Mouse (Mus musculus) heart, adult 2 months (tissue): ENCODE measurements at regions not wholly inside any gene's neighbourhood (a gene's known extent, or its start where the extent isn't known, plus 50 kb on each side); places are given as distances from the start of the nearest gene placed in this dataset.

Experiments used
- DNase-seq, 2 experiments: peaks; one replicate each; pipeline ENCODE4 v3.0.0; 2021
- H3K27ac ChIP-seq: fragments of 200-600 bp; 2 replicates; pipeline ENCODE4 v1.8.1; 2022
- H3K27me3 ChIP-seq: fragments of 200-500 bp; 2 replicates; pipeline ENCODE4 v1.6.1; 2012; ENCODE audit warnings: mild to moderate bottlenecking, low read length, inconsistent platforms, mixed read lengths; ENCODE audit not compliant: control insufficient read depth, insufficient read depth
- H3K36me3 ChIP-seq: fragments of 200-500 bp; 2 replicates; pipeline ENCODE4 v1.6.1; 2012; ENCODE audit warnings: low read length, inconsistent platforms; ENCODE audit not compliant: control insufficient read depth, insufficient read depth
- H3K4me1 ChIP-seq: fragments of 200-500 bp; 2 replicates; pipeline ENCODE4 v1.6.1; 2011; ENCODE audit warnings: low read length; ENCODE audit not compliant: control insufficient read depth, insufficient read depth
- H3K4me3 ChIP-seq: fragments of 200-600 bp; 2 replicates; pipeline ENCODE4 v1.8.1; 2022
- H3K79me2 ChIP-seq: fragments of 200-500 bp; replicated peaks from 2 replicates; pipeline ENCODE4 v1.6.1; 2012; ENCODE audit warnings: mild to moderate bottlenecking, inconsistent platforms, low read length, moderate library complexity, mixed read lengths; ENCODE audit not compliant: control insufficient read depth, insufficient read depth
- H3K9ac ChIP-seq: fragments of 200-500 bp; 2 replicates; pipeline ENCODE4 v1.6.1; 2012; ENCODE audit warnings: low read depth, mild to moderate bottlenecking, control low read depth, inconsistent platforms, low read length, mixed read lengths
- CTCF ChIP-seq: fragments of 200-600 bp; IDR thresholded peaks from 2 replicates; pipeline ENCODE4 v1.8.1; 2022; ENCODE audit warnings: antibody characterized with exemption, mild to moderate bottlenecking, moderate library complexity
- EP300 ChIP-seq: fragments of 200-500 bp; IDR thresholded peaks from 2 replicates; pipeline ENCODE4 v1.6.1; 2011; ENCODE audit warnings: low read depth, low read length, control low read depth; ENCODE audit not compliant: insufficient read depth
- POLR2A ChIP-seq: fragments of 200-500 bp; IDR thresholded peaks from 2 replicates; pipeline ENCODE4 v1.6.1; 2011; ENCODE audit warnings: mild to moderate bottlenecking, low read depth, low read length, control low read depth; ENCODE audit not compliant: insufficient read depth
- WGBS: fragments of 180-500 bp; shearing (Covaris S2); methylation state at CpG from one replicate; pipeline ENCODE4 v1.1.7; 2018; 5-methylcytosine and 5-hydroxymethylcytosine counted together
- intact Hi-C: fragments of 180-260 bp; cut with DNase I; formaldehyde crosslinking; loops from one replicate; pipeline ENCODE4 v1.15.1; 2025

DNA sequence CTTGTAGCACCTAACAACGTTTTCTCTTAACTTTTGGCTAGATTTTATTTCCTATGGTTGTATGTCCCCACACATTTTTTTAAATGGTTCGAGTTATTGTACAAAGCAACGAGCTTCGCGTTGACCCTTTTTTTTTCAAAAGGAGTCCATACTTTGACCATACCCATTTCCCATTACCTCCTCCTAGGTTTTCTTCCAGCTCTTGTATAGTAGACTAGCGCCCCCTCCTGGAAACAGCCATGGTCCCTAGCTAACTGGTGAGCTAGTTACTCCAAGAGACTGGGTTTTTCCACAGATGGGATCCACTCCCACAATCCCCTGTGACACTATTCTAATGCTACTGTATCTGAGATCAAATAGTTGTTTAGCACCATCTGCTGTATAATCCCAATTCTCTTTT lies 139.6 kb upstream of the Ahr start:
- WGBS: 55% methylated on average over 6 of the region's 6 CpGs
- Histone ChIP-seq H3K79me2 (no peaks in the 10 kb centered on the region), H3K4me3 (no peak overlapping the region), H3K27ac (no peak overlapping the region), H3K4me1 (no peaks in the 10 kb centered on the region), H3K36me3 (no peaks in the 10 kb centered on the region), H3K27me3 (no peaks in the 10 kb centered on the region), H3K9ac (no peak overlapping the region)
- intact Hi-C loops: loop anchor here (5.0 to 10.0 kb wide), 2 partner anchors 160 to 367 kb away; no protein-coding TSS in a partner anchor
- TF ChIP-seq CTCF: peak; percentile 60
- no peak for TF ChIP-seq EP300
- TF ChIP-seq POLR2A: no peak
- DNase-seq: peak; percentile 7 to 25

GRCm38 (mm10) chr12:35670980-35671379 lies 136.1 kb upstream of the Ahr start:
- no peak for TF ChIP-seq POLR2A
- no peak for TF ChIP-seq CTCF
- TF ChIP-seq EP300: no peak
- H3K27me3 ChIP-seq: no peaks in the 10 kb centered on the region
- no peaks in the 10 kb centered on the region for H3K36me3 ChIP-seq
- no peak overlapping the region for H3K4me3 ChIP-seq
- H3K4me1 ChIP-seq: no peaks in the 10 kb centered on the region
- intact Hi-C loops: loop anchor here (5.0 to 10.0 kb wide), 2 partner anchors 164 to 364 kb away; no protein-coding TSS in a partner anchor
- no peak overlapping the region for H3K9ac ChIP-seq
- DNase-seq: no peak
- H3K27ac ChIP-seq: no peak overlapping the region
- 86% methylated on average over 4 of the region's 4 CpGs for WGBS
- H3K79me2 ChIP-seq: no peaks in the 10 kb centered on the region

DNA sequence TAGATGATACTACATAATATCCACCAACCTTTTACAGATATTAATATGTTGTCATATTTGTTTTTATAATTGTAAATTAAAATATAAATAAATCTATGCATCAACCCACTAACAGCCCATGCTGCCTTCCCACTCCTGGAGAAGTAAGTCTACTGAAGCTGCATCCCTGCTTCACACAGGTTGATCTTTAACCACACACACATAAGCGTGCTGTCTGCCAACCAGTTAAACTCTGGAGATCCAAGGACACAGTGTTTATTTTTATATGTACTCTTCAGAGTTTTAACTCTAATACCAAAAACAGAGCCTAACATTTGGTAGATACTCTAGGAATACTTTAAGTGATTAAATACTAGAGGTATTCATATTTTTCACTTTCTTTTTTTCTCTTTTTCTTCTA lies 133.9 kb upstream of the Ahr start:
- Histone ChIP-seq H3K4me3 (no peak overlapping the region), H3K27ac (no peak overlapping the region), H3K79me2 (no peaks in the 10 kb centered on the region), H3K4me1 (no peaks in the 10 kb centered on the region), H3K36me3 (no peaks in the 10 kb centered on the region), H3K27me3 (no peaks in the 10 kb centered on the region), H3K9ac (no peak overlapping the region)
- intact Hi-C loops: no loop called here
- WGBS: 82% methylated on average over 1 of the region's 1 CpGs
- TF ChIP-seq CTCF (no peak), EP300 (no peak), POLR2A (no peak)
- DNase-seq: no peak

- WGBS: 68% methylated on average over 3 of the region's 3 CpGs
- H3K9ac ChIP-seq: no peak overlapping the region
Measured at GRCm38 (mm10) chr12:35667705-35668104, 132.9 kb upstream of the Ahr start.

DNA sequence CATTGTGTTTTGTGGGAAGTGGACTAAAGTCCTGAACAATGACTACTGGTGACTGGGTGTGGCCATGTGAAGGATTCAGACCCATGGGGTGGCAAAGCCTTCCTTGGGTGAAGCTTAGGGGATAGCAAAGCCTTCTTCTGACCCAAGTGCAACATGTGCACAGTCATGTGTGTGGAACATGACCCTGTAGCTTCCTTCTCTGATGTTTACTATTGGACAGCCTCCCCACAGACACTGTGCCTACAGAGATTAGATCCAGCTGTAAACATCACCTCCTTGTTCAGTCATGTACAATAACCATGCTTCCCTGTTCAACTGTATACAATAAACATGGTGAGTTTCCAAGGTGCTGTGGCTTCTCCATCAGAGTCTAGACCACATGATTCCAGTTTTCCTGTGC lies 132.4 kb upstream of the Ahr start:
- intact Hi-C loops: no loop called here
- TF ChIP-seq EP300: no peak
- no peak for TF ChIP-seq CTCF
- no peak for TF ChIP-seq POLR2A
- H3K4me3 ChIP-seq: no peak overlapping the region

More at GRCm38 (mm10) chr12:35667705-35668104, 132.9 kb upstream of the Ahr start:
- Histone ChIP-seq H3K27ac (no peak overlapping the region), H3K4me3 (no peak overlapping the region), H3K27me3 (no peaks in the 10 kb centered on the region), H3K4me1 (no peaks in the 10 kb centered on the region), H3K79me2 (no peaks in the 10 kb centered on the region), H3K36me3 (no peaks in the 10 kb centered on the region)
- intact Hi-C loops: no loop called here
- no peak for TF ChIP-seq POLR2A
- no peak for TF ChIP-seq CTCF
- TF ChIP-seq EP300: no peak
- no peak for DNase-seq

GRCm38 (mm10) chr12:35666062-35666461 lies 131.2 kb upstream of the Ahr start:
- intact Hi-C loops: no loop called here
- H3K9ac ChIP-seq: no peak overlapping the region
- H3K27ac ChIP-seq: no peak overlapping the region
- H3K4me3 ChIP-seq: no peak overlapping the region
- DNase-seq: no peak
- H3K36me3 ChIP-seq: no peaks in the 10 kb centered on the region
- WGBS: 45% methylated on average over 2 of the region's 2 CpGs
- no peaks in the 10 kb centered on the region for H3K27me3 ChIP-seq
- no peaks in the 10 kb centered on the region for H3K4me1 ChIP-seq
- no peaks in the 10 kb centered on the region for H3K79me2 ChIP-seq
- TF ChIP-seq CTCF (no peak), EP300 (no peak), POLR2A (no peak)

More for the DNA sequence above, 132.4 kb upstream of the Ahr start:
- no peak for DNase-seq
- no peaks in the 10 kb centered on the region for H3K4me1 ChIP-seq
- no peaks in the 10 kb centered on the region for H3K27me3 ChIP-seq
- no peaks in the 10 kb centered on the region for H3K79me2 ChIP-seq
- no peaks in the 10 kb centered on the region for H3K36me3 ChIP-seq
- no peak overlapping the region for H3K9ac ChIP-seq
- no peak overlapping the region for H3K27ac ChIP-seq
